Mouse (Mus musculus): ENCODE measurements around the gene Gabrg2. TPM values are rescaled to one million over a fixed set of nuclear protein-coding genes. Genes with fewer than 3 reads are reported as not detected.

Gabrg2 gene
- polyA plus RNA-seq, 1 experiment from 2014 or later: 2.6 TPM

Other genes with a start within 250 kb of the Gabrg2 start
- gene Gabra1, start 182.1 kb upstream of the Gabrg2 start, polyA plus RNA-seq (2016; fragmentation: Nextera tagmentation; extraction: Ambion mirVana): 0.48 and 0.71 TPM in 2 replicates

All from forebrain, embryonic 10.5 days (tissue).